Mouse (Mus musculus) heart, adult 8-10 months (tissue): ENCODE results near the gene Nudt1. TPM values are rescaled to one million over a fixed set of nuclear protein-coding genes. Genes with fewer than 3 reads are reported as not detected.
"Not testable (repeated sequence)": the region's sequence is repeated elsewhere in the genome, so short reads cannot be mapped to it uniquely, and the experiment has no call there.

ENCODE experiments used
- DNase-seq: peaks from one replicate; pipeline ENCODE4 v3.0.0; 2022; ENCODE audit warnings: low spot score
- total RNA-seq, 4 experiments: library from RNA; stranded (reverse); gene quantifications; 2 replicates each; pipeline ENCODE4 v1.2.4; 2022

Gene Nudt1
- total RNA-seq, 4 experiments from 2014 or later, result 9.4 to 11.1 (median 10.1) TPM

GRCm38 (mm10) chr5:140342880-140343279, 21.4 kb downstream of the Nudt1 start:
- no peak for DNase-seq

GRCm38 (mm10) chr5:140345244-140345643, 23.8 kb downstream of the Nudt1 start:
- DNase-seq, result no peak

GRCm38 (mm10) chr5:140346050-140346449, 24.6 kb downstream of the Nudt1 start:
- DNase-seq, result no peak

- DNase-seq, result no peak
Measured at GRCm38 (mm10) chr5:140349882-140350281, 28.4 kb downstream of the Nudt1 start.

- no peak for DNase-seq
Measured at GRCm38 (mm10) chr5:140350731-140351497, 29.5 kb downstream of the Nudt1 start.

GRCm38 (mm10) chr5:140352352-140352751, 30.9 kb downstream of the Nudt1 start:
- DNase-seq, result no peak

- no peak for DNase-seq
Measured at GRCm38 (mm10) chr5:140355934-140356333, 34.5 kb downstream of the Nudt1 start.

- no peak for DNase-seq
Measured at GRCm38 (mm10) chr5:140357466-140357865, 36.0 kb downstream of the Nudt1 start.

- no peak for DNase-seq
Measured at GRCm38 (mm10) chr5:140359930-140360674, 38.6 kb downstream of the Nudt1 start.

- no peak for DNase-seq
Measured at GRCm38 (mm10) chr5:140364415-140364814, 43.0 kb downstream of the Nudt1 start.

GRCm38 (mm10) chr5:140368126-140368525, 46.7 kb downstream of the Nudt1 start:
- not testable (repeated sequence) for DNase-seq

- no peak for DNase-seq
Measured at GRCm38 (mm10) chr5:140368926-140369325, 47.5 kb downstream of the Nudt1 start.

GRCm38 (mm10) chr5:140369466-140369865, 48.0 kb downstream of the Nudt1 start:
- no peak for DNase-seq

- DNase-seq, result peak; percentile 40
Measured at GRCm38 (mm10) chr5:140370446-140371254, 49.2 kb downstream of the Nudt1 start.

- DNase-seq, result no peak
Measured at GRCm38 (mm10) chr5:140371671-140372070, 50.2 kb downstream of the Nudt1 start.

- DNase-seq, result no peak
Measured at GRCm38 (mm10) chr5:140373711-140374110, 52.3 kb downstream of the Nudt1 start.

- no peak for DNase-seq
Measured at GRCm38 (mm10) chr5:140374226-140374625, 52.8 kb downstream of the Nudt1 start.

- no peak for DNase-seq
Measured at GRCm38 (mm10) chr5:140375249-140375829, 53.9 kb downstream of the Nudt1 start.

GRCm38 (mm10) chr5:140378121-140378853, 56.8 kb downstream of the Nudt1 start:
- DNase-seq, result no peak

- no peak for DNase-seq
Measured at GRCm38 (mm10) chr5:140379299-140379698, 57.8 kb downstream of the Nudt1 start.

GRCm38 (mm10) chr5:140381156-140381555, 59.7 kb downstream of the Nudt1 start:
- no peak for DNase-seq
